Mouse (Mus musculus) CH12.LX (cell line): Measurements from ENCODE around the gene Prr23a3.

ENCODE experiments used
- CTCF ChIP-seq, 2 experiments: IDR thresholded peaks in 1 of 2; conservative IDR thresholded peaks in 1 of 2; 2 replicates each; pipeline ENCODE4 v1.5.1; 2011 to 2012; ENCODE audit warnings: low read depth in 2 of 2, low read length in 2 of 2, improper control_type of control experiment in 1 of 2, inconsistent platforms in 1 of 2, mild to moderate bottlenecking in 1 of 2, moderate library complexity in 1 of 2
- ETS1 ChIP-seq: conservative IDR thresholded peaks from 2 replicates; pipeline ENCODE4 v1.6.1; 2012; ENCODE audit warnings: low read depth, mild to moderate bottlenecking, inconsistent platforms, low read length, improper control_type of control experiment, moderate library complexity
- MAX ChIP-seq: IDR thresholded peaks from 2 replicates; pipeline ENCODE4 v1.6.1; 2011; ENCODE audit warnings: low read length, improper control_type of control experiment
- POLR2A ChIP-seq: IDR thresholded peaks from 2 replicates; pipeline ENCODE4 v1.6.1; 2011; ENCODE audit warnings: low read depth, mild to moderate bottlenecking, improper control_type of control experiment, low read length
- SIN3A ChIP-seq: IDR thresholded peaks from 2 replicates; pipeline ENCODE4 v1.6.1; 2012; ENCODE audit warnings: low read length, improper control_type of control experiment, inconsistent platforms
- ZC3H11A ChIP-seq: IDR thresholded peaks from 2 replicates; pipeline ENCODE4 v1.6.1; 2012; ENCODE audit warnings: low read depth, mild to moderate bottlenecking, inconsistent platforms, low read length, improper control_type of control experiment

DNA sequence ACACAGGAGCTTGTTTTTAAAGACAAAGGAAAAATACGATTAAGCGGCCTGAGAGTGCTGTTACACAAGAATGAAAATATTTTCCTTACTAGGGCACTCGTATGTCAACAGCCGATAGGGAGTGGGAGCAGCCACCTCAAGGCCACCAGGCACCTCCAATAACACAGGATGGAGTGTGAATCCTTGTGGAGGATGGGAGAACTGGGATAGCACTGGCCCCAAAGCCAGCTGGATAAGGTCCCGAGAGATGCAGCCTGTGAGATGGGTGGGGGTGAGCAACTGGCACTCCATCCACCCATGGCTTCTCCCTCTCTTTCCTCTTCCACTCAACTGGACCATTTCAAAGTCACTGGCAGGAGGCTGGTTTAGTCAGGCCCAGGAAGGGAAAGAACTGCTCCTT is 45.6 kb upstream of the Prr23a3 start:
- TF ChIP-seq ZC3H11A (no peak), ETS1 (no peak), MAX (no peak), POLR2A (no peak), SIN3A (no peak), CTCF (conservative IDR thresholded peaks at IDR 0.05 in 1 of 2, IDR thresholded peaks at IDR 0.05 in 1 of 2; ENCODE audit: low read depth in 2 of 2, low read length in 2 of 2) (no peak)
